Mouse (Mus musculus): Measurements from ENCODE around the gene Mapk12.

GRCm38 (mm10) chr15:89173906-89174214 is 33.4 kb upstream of the Mapk12 start:
- TF ChIP-seq CTCF (IDR thresholded peaks at IDR 0.05; ENCODE audit: low read depth) (no peak), EP300 (IDR thresholded peaks at IDR 0.05; ENCODE audit: low read depth) (no peak)

Data from liver, embryonic 14.5 days (tissue).